Mouse (Mus musculus): ENCODE results near the gene Casz1. TPM values are rescaled to one million over a fixed set of nuclear protein-coding genes. Genes with fewer than 3 reads are reported as not detected.

The Casz1 gene
- polyA plus RNA-seq (2015; fragmentation: Nextera tagmentation; extraction: Ambion mirVana), result 2.7 and 3.8 TPM in 2 replicates

DNA sequence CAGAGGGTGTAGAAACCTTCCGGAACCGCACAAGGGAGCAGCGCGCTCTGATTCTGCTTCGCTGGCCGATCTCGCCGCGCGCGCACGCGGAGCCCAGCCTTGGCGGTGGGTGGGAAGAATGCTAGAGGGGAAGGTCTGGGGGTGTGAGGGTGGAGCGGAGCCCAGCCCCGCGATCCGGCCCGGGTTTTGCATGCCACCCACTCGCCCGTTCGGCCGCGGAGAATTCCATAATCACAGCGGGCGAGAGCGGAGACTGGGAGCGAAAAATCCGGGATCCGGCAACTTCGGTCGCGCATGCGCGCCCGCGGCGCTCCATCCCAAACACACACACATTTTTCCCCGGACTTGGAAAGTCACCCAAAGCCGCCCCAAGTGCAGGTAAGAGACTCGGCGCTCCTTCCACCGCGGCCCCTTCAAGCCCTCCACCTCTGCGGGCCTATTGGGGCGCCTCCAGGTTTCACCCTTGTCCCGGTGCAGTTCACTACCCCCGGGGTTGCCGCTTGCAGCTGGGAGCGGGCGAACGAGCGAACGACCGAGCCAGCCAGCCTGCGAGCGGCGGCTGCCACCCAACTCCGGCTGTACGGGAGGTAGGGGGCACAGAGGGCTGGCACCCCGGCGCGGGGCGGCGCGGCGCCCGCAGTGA lies at the start of gene Casz1:
TSS of gene Casz1 (plus strand) at position 293 of the 643 bp plus-strand sequence.
- peaks cover 52% of the 10 kb centered on the region for H3K4me1 ChIP-seq (replicated peaks)
- ATAC-seq, result peak; percentile 78
- H3K36me3 ChIP-seq, result no peaks in the 10 kb centered on the region
- under 1% methylated on average over 67 of the region's 68 CpGs for WGBS
- peaks cover 83% of the 10 kb centered on the region for H3K27me3 ChIP-seq
- H3K4me2 ChIP-seq (replicated peaks), result peak within 1 kb of the TSS; percentile 99
- H3K9ac ChIP-seq (replicated peaks), result peak within 1 kb of the TSS; percentile 63
- no peaks in the 10 kb centered on the region for H3K9me3 ChIP-seq
- H3K4me3 ChIP-seq (replicated peaks), result peak within 1 kb of the TSS; percentile 55
- no peak within 1 kb of the TSS for H3K27ac ChIP-seq

DNA sequence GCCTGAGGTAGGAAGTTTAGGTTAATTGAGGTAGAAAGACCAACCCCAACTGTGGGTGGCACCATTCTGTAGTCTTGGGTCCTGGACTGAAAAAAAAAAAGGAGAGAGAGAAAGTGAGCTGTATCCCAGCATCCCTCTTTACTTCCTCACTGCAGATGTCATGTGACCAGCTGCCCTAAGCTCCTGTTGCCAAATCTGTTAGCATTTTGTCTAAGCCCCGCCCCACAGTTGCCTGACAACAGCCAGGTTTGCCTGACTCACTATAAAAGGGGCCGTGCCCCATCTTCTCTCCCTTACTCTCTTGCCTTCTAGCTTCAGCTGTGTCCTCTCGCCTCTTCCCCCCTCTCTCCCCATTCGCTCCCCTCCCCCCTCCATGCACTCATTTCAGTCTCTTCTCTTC lies 45.4 kb upstream of the Casz1 start:
- H3K9me3 ChIP-seq, result no peaks in the 10 kb centered on the region
- no peak overlapping the region for H3K9ac ChIP-seq (replicated peaks)
- ATAC-seq, result no peak
- H3K27ac ChIP-seq, result no peak overlapping the region
- H3K4me2 ChIP-seq (replicated peaks), result no peak overlapping the region
- H3K4me1 ChIP-seq (replicated peaks), result no peaks in the 10 kb centered on the region
- H3K36me3 ChIP-seq, result no peaks in the 10 kb centered on the region
- 43% methylated on average over 4 of the region's 4 CpGs for WGBS
- H3K4me3 ChIP-seq (replicated peaks), result no peak overlapping the region
- H3K27me3 ChIP-seq, result peaks cover 4% of the 10 kb centered on the region; the same call in 1 of the 2 replicates

DNA sequence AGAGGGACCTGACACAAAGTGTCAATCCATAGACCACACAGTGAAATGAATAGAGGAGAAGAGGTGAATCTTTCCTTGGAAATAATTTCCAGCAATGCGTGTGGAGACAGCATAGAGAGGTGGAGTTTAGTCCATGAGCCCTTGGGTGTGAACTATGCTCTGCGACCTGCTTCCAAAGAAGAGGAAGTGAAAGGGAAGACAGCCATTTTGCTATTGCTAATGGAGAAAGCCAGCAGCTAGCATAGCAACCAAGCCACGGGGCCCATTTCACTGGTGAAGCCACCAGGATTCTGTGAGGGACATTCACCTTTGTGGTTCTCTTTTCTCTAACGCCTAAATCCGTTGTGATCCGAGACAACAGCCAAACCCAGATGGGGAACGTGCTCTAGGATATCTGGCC lies 44.1 kb upstream of the Casz1 start:
- H3K36me3 ChIP-seq, result no peaks in the 10 kb centered on the region
- H3K27me3 ChIP-seq, result peaks cover 4% of the 10 kb centered on the region; the same call in 1 of the 2 replicates
- 89% methylated on average over 7 of the region's 7 CpGs for WGBS
- H3K4me2 ChIP-seq (replicated peaks), result no peak overlapping the region
- no peak overlapping the region for H3K4me3 ChIP-seq (replicated peaks)
- no peaks in the 10 kb centered on the region for H3K9me3 ChIP-seq
- H3K27ac ChIP-seq, result no peak overlapping the region
- no peaks in the 10 kb centered on the region for H3K4me1 ChIP-seq (replicated peaks)
- H3K9ac ChIP-seq (replicated peaks), result no peak overlapping the region
- no peak for ATAC-seq

DNA sequence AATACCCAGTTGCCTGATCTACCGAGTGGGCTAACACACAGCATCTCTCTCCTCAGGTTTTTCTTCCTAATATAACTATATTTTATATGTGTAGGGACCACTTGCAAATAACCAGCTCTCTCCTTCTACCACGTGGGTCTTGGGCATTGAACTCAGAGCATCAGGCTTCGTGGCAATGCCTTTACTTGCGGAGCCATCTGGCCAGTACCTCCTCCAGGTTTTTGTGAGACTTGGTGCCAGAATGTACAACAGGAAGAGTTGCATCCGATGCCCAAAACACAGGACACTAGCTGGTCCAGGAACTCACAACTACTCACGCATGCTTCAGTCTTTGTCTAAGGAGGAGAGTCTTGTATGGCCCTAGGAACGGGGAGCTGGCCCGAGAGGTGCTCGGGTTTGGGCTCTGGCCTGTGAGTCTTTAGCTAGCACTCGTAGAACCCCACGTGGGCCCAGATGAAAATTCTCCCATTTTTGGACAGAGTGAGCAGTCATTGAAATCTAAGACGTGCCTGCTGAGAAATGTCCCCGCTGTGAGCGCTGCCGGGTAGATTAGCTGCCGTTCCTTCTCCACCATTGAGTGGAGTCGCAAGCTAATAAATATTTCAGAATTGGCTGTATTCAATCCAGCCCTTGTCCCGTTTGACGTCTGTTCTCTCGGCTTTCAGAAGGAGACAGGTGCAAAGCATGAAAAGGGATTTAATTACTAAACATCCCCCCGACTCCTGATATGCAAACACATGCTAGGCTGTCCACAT lies 38.0 kb upstream of the Casz1 start:
- 44% methylated on average over 21 of the region's 21 CpGs for WGBS
- ATAC-seq, result no peak
- no peak overlapping the region for H3K27ac ChIP-seq

DNA sequence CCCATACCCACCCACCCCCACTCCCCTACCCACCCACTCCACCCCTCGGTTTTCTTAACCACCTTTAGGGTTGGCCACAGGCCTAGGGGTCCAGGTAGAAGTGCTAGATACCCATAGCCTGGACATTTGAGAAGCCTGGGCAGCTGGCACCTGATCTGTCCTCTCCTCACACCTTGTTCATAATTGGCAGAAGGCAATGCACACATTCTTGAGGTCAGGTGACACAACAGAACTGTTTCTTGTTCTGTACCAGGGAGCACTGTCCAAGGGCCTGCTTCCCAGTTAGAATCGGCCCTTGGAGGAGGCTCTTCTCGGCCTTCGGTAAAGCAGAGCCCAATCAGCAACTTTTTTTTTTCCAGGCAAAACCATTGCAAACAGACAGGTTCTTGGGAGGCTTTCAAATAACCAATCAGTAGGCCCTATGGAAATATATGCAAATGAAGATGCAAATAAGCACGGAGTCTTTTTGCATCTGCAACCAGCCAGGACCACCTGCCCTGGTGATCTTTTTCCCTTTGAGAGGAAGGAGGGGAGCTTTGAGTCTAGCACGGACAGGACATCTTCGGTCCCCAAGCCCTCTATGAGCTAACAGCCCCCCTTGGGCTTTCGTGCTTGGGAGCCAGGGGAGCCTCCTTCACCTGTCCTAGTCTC lies 36.4 kb upstream of the Casz1 start:
- H3K4me1 ChIP-seq (replicated peaks), result peaks cover 56% of the 10 kb centered on the region
- no peak overlapping the region for H3K4me2 ChIP-seq (replicated peaks)
- H3K4me3 ChIP-seq (replicated peaks), result no peak overlapping the region
- no peak overlapping the region for H3K9ac ChIP-seq (replicated peaks)
- WGBS, result 32% methylated on average over 8 of the region's 8 CpGs
- peaks cover 37% of the 10 kb centered on the region for H3K27me3 ChIP-seq
- H3K9me3 ChIP-seq, result no peaks in the 10 kb centered on the region
- no peaks in the 10 kb centered on the region for H3K36me3 ChIP-seq
- ATAC-seq, result no peak
- peak overlapping the region; percentile 67 for H3K27ac ChIP-seq

More for the DNA sequence above, 38.0 kb upstream of the Casz1 start:
- H3K4me1 ChIP-seq (replicated peaks), result peaks cover 47% of the 10 kb centered on the region
- H3K36me3 ChIP-seq, result no peaks in the 10 kb centered on the region
- no peak overlapping the region for H3K4me2 ChIP-seq (replicated peaks)
- H3K4me3 ChIP-seq (replicated peaks), result no peak overlapping the region
- H3K9me3 ChIP-seq, result no peaks in the 10 kb centered on the region
- H3K9ac ChIP-seq (replicated peaks), result no peak overlapping the region
- peaks cover 23% of the 10 kb centered on the region; the same call in 1 of the 2 replicates for H3K27me3 ChIP-seq

DNA sequence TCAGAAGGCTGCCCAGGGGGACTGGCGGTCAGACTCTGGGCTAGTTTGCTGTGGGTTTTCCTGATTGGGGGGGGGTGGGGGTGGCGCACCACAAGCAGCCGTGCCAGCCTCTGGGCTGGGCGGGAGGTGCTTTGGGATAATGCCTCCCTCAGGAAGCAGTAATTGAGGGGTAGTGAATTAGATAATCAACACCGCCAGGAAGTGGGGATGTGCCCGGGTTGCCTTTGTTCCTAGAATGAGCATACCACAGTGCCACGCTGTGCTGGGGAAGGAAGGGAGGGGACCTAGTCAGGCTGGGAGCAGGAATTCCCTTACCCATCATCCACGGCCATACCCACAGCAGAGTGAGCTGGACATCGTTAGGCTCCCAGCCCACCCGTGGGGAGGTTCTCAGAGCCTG lies 35.6 kb upstream of the Casz1 start:
- Histone ChIP-seq H3K27ac (peak overlapping the region; percentile 67), H3K9ac (replicated peaks) (no peak overlapping the region), H3K4me2 (replicated peaks) (no peak overlapping the region), H3K4me1 (replicated peaks) (peaks cover 56% of the 10 kb centered on the region), H3K27me3 (peaks cover 43% of the 10 kb centered on the region), H3K4me3 (replicated peaks) (no peak overlapping the region), H3K9me3 (no peaks in the 10 kb centered on the region), H3K36me3 (no peaks in the 10 kb centered on the region)
- 54% methylated on average over 10 of the region's 10 CpGs for WGBS
- ATAC-seq, result no peak

DNA sequence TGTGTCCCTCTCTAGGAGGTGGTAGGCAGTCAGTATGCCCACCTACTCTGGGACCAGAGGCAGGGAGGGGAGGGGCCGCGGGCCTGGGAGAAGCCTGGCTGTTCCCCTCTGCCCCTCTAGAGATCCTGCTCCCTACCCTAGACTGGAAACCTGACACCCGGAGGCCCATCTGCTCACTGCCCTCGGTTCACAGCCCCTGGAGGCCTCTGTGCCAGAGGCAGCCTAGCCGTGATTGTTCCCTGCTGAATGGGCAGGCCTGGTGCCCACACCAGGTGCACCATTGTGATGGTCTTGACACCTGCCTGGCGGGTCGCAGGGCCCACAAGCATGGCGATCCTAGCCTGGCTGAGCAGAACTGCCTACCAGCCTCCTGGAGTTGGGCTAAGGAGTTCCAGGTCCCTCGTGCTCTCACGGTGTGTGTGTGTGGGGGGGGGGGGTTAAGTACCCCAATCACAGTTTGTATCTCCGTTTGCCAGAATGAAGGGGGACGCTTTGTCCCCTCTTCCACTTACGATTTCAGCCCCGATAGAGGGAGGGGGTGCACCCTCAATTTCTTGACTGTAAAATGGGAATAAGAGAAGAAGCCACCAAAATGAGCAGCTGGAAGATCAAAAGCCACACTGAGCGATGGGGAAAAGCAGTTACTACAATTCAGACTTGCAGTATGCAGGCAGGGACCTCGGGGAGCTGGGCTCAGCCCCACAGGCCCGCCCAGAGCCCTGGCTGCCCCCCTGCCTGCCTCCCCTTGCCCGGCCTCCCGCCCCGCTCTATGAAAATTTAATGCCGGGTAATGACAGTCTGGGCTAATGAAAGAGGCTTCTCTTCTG lies 33.4 kb upstream of the Casz1 start:
- H3K4me1 ChIP-seq (replicated peaks), result peaks cover 63% of the 10 kb centered on the region
- H3K36me3 ChIP-seq, result no peaks in the 10 kb centered on the region

DNA sequence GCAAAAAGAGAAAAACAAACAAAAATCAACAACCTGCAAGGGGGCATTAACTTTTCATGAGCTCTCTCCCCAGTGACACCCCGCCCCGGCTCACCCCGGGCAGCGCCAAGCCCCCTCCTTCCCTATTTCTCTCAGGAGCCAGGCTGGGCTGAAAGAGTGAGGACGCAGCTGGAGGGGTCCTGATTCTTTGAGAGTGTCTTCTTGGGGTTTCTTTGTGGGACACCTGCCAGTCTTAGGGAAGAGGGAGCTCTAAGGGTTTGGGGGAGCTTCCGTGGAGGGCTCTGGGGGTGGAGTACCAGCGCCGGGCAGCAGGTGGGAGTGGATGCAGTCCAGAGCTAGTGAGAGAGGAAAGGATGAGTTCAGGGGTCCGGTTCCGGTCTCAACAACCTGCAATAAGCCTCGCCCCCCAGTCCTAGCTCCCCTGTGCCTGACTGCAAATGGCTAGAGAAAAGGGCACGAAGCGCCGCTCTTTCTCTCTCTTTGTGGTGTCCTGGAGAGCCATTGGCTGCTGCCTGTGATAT lies 32.8 kb upstream of the Casz1 start:
- Histone ChIP-seq H3K36me3 (no peaks in the 10 kb centered on the region), H3K4me3 (replicated peaks) (peak overlapping the region; percentile 15; the same call in 1 of the 2 replicates), H3K4me1 (replicated peaks) (peaks cover 60% of the 10 kb centered on the region), H3K9me3 (no peaks in the 10 kb centered on the region), H3K9ac (replicated peaks) (peak overlapping the region; percentile 53; the same call in 1 of the 2 replicates), H3K27me3 (peaks cover 56% of the 10 kb centered on the region), H3K4me2 (replicated peaks) (peak overlapping the region; percentile 48), H3K27ac (peak overlapping the region; percentile 59; the same call in 1 of the 2 replicates)
- WGBS, result under 1% methylated on average over 14 of the region's 14 CpGs
- peak; percentile 29 for ATAC-seq

More for the DNA sequence above, 33.4 kb upstream of the Casz1 start:
- peak overlapping the region; percentile 59 for H3K27ac ChIP-seq
- ATAC-seq, result peak; percentile 61
- H3K4me3 ChIP-seq (replicated peaks), result no peak overlapping the region
- WGBS, result under 1% methylated on average over 21 of the region's 21 CpGs
- H3K4me2 ChIP-seq (replicated peaks), result peak overlapping the region; percentile 48
- H3K27me3 ChIP-seq, result peaks cover 54% of the 10 kb centered on the region
- H3K9ac ChIP-seq (replicated peaks), result peak overlapping the region; percentile 53; the same call in 1 of the 2 replicates
- no peaks in the 10 kb centered on the region for H3K9me3 ChIP-seq

DNA sequence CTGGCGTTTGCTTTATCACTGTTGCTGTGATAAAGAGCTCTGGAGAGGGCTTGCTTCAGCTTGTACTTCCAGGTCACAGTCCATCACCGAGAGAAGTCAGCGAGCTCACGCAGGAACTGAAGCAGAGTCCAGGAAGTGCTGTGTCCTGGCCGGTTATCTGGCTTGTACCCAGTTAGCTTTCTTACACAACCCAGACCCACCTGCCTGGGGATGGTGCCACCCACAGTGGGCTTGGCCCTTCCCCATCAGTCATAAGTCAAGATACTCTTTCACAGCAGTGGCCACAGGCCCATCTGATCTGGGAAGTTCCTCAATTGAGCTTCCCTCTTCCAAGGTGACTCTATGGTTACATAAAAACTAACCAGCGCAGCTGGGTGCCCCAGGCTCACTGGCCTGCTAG lies 31.6 kb upstream of the Casz1 start:
- H3K4me3 ChIP-seq (replicated peaks), result no peak overlapping the region
- no peaks in the 10 kb centered on the region for H3K9me3 ChIP-seq
- H3K27me3 ChIP-seq, result peaks cover 63% of the 10 kb centered on the region
- H3K36me3 ChIP-seq, result no peaks in the 10 kb centered on the region
- 90% methylated on average over 6 of the region's 6 CpGs for WGBS
- no peak overlapping the region for H3K4me2 ChIP-seq (replicated peaks)
- H3K4me1 ChIP-seq (replicated peaks), result peaks cover 50% of the 10 kb centered on the region
- H3K9ac ChIP-seq (replicated peaks), result no peak overlapping the region
- no peak overlapping the region for H3K27ac ChIP-seq
- no peak for ATAC-seq

DNA sequence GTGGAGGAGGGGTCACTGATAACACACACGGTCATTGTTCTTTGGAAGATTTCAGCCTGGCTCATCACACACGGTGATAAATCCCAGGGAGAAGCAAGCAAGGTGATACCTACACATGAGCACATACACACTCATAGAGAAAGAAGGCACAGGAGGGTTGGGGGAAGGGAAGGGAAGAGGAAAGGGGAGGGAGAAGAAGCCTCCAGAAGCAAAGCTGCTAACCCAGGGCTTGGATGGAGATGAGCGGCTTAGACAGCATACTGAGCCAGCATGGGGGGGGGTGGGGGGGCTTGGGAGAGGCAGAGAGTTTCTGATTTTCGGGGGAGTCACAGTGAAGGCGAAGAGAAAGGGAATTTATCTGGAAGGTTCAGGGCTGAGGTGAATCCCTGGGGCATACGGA lies 30.2 kb upstream of the Casz1 start:
- H3K27me3 ChIP-seq, result peaks cover 71% of the 10 kb centered on the region

More for the DNA sequence above, 30.2 kb upstream of the Casz1 start:
- no peak overlapping the region for H3K27ac ChIP-seq
- H3K4me3 ChIP-seq (replicated peaks), result no peak overlapping the region
- H3K36me3 ChIP-seq, result no peaks in the 10 kb centered on the region
- ATAC-seq, result no peak
- no peaks in the 10 kb centered on the region for H3K9me3 ChIP-seq
- no peak overlapping the region for H3K4me2 ChIP-seq (replicated peaks)
- peaks cover 40% of the 10 kb centered on the region for H3K4me1 ChIP-seq (replicated peaks)
- no peak overlapping the region for H3K9ac ChIP-seq (replicated peaks)
- WGBS, result 77% methylated on average over 6 of the region's 6 CpGs

All from midbrain, embryonic 13.5 days (tissue).